Mouse (Mus musculus): ENCODE results near the gene Adamtsl3. TPM values are rescaled to one million over a fixed set of nuclear protein-coding genes. Genes with fewer than 3 reads are reported as not detected.

The Adamtsl3 gene
- polyA plus RNA-seq, 1 experiment = 0.34 TPM

DNA sequence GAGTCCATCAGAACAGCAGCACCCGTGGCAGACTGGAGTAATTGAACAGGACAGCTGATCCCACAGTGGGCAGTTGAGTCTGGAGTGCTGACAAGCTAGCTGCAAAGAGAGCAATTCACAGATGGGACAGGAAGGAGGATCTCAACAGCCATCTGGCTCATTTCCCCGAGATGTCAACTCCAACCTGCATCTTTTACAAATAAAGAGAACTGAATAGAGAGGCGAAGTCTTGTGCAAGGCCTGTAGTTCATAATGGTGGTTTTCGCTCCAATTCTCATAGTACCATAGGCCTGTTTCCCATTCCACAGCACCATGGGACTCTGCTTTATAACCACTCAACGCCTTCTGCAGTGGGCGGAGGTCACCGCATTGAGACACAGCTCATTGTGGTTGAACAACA lies 195.9 kb downstream of the Adamtsl3 start:
- Histone ChIP-seq H3K4me1 (ENCODE audit: control insufficient read depth, insufficient read depth, low read length) (no peaks in the 10 kb centered on the region), H3K27ac (ENCODE audit: insufficient read depth, low read length) (no peak overlapping the region), H3K9ac (ENCODE audit: low read depth, poor library complexity, severe bottlenecking) (no peak overlapping the region), H3K27me3 (ENCODE audit: control insufficient read depth, insufficient read depth, low read length, poor library complexity, severe bottlenecking) (no peaks in the 10 kb centered on the region), H3K36me3 (ENCODE audit: control insufficient read depth, insufficient read depth, low read length, poor library complexity, severe bottlenecking) (no peaks in the 10 kb centered on the region), H3K9me3 (replicated peaks; ENCODE audit: control insufficient read depth, insufficient read depth, low read length, poor library complexity, severe bottlenecking) (no peaks in the 10 kb centered on the region), H3K4me3 (ENCODE audit: low read depth, low read length) (no peak overlapping the region)
- TF ChIP-seq EP300 (IDR thresholded peaks at IDR 0.05; ENCODE audit: insufficient read depth, low read depth, low read length) (no peak), POLR2A (IDR thresholded peaks at IDR 0.05; ENCODE audit: insufficient read depth, low read length) (no peak), CTCF (IDR thresholded peaks at IDR 0.05; ENCODE audit: low read depth, low read length) (no peak)

- Histone ChIP-seq H3K36me3 (ENCODE audit: control insufficient read depth, insufficient read depth, low read length, poor library complexity, severe bottlenecking) (no peaks in the 10 kb centered on the region), H3K4me3 (ENCODE audit: low read depth, low read length) (no peak overlapping the region), H3K4me1 (ENCODE audit: control insufficient read depth, insufficient read depth, low read length) (no peaks in the 10 kb centered on the region), H3K9me3 (replicated peaks; ENCODE audit: control insufficient read depth, insufficient read depth, low read length, poor library complexity, severe bottlenecking) (no peaks in the 10 kb centered on the region), H3K27me3 (ENCODE audit: control insufficient read depth, insufficient read depth, low read length, poor library complexity, severe bottlenecking) (no peaks in the 10 kb centered on the region), H3K27ac (ENCODE audit: insufficient read depth, low read length) (no peak overlapping the region), H3K9ac (ENCODE audit: low read depth, poor library complexity, severe bottlenecking) (no peak overlapping the region)
- TF ChIP-seq POLR2A (IDR thresholded peaks at IDR 0.05; ENCODE audit: insufficient read depth, low read length) (no peak), CTCF (IDR thresholded peaks at IDR 0.05; ENCODE audit: low read depth, low read length) (no peak), EP300 (IDR thresholded peaks at IDR 0.05; ENCODE audit: insufficient read depth, low read depth, low read length) (no peak)
Measured at GRCm38 (mm10) chr7:82533188-82533587, 197.7 kb downstream of the Adamtsl3 start.

DNA sequence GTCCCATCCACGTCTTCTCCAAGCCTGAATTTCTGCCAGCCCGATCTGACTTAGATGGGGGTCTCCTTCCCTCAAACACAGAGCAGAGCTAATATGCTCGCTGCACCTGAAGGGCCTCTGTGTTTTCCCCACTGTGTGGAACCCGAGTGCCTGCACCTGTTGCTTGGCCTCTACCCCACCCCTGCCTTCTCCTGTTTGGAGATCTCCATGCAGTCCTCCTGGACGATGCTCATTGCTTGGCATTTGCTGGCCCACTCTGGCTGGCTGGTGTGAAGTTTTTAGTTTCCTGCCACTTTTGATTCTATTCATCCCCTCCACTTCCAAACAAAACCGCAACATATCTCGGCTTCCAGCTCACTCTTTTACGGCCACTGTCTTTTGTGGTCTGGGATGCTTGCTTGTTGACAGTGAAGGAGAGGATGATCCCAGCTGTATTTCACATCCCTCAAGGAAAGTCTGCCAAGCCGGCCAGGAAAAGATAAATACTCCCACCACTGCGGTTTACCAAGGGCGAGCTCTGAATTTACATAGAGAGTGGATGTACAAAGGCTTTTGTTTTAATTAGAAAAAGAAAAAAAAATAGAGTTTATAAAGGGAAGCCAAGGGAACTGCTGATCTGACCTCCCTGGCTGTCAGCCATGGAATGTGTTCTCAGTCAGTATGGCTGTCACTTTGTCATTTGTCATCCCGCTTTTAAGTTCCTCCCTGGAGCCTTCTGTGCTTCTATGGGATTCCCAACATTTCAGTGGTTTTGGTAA lies 198.4 kb downstream of the Adamtsl3 start:
- H3K4me3 ChIP-seq (ENCODE audit: low read depth, low read length) = no peak overlapping the region
- H3K4me1 ChIP-seq (ENCODE audit: control insufficient read depth, insufficient read depth, low read length) = no peaks in the 10 kb centered on the region
- H3K9ac ChIP-seq (ENCODE audit: low read depth, poor library complexity, severe bottlenecking) = no peak overlapping the region
- H3K27me3 ChIP-seq (ENCODE audit: control insufficient read depth, insufficient read depth, low read length, poor library complexity, severe bottlenecking) = no peaks in the 10 kb centered on the region
- H3K27ac ChIP-seq (ENCODE audit: insufficient read depth, low read length) = no peak overlapping the region
- H3K36me3 ChIP-seq (ENCODE audit: control insufficient read depth, insufficient read depth, low read length, poor library complexity, severe bottlenecking) = no peaks in the 10 kb centered on the region
- TF ChIP-seq POLR2A (IDR thresholded peaks at IDR 0.05; ENCODE audit: insufficient read depth, low read length) = no peak
- no peak for TF ChIP-seq EP300 (IDR thresholded peaks at IDR 0.05; ENCODE audit: insufficient read depth, low read depth, low read length)
- H3K9me3 ChIP-seq (replicated peaks; ENCODE audit: control insufficient read depth, insufficient read depth, low read length, poor library complexity, severe bottlenecking) = no peaks in the 10 kb centered on the region

DNA sequence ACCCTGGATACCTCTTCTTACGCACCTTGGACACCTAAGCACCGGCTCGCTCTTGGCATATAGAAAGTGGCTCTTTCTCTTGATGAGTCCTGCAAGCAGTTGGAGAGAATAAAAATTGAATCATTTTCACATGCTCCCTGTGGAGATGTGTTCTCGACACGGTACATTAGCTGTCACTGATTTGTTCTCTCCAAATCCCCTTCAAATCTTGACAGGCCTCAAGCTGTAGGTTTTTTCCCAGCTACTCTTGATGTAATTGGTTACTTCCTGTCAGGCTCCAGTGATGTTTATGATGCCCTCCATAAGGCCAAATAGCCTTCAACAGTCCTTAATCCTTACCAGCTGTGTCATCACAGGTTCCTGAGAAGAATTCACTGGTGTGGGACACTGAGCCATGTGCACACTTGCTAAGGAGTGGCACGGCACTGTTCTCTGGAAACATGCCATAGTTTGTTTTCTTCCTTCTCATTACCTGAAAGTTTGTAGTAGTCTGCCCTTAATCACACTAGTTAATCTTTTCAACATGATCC lies 209.0 kb downstream of the Adamtsl3 start:
- H3K9ac ChIP-seq (ENCODE audit: low read depth, poor library complexity, severe bottlenecking) = no peak overlapping the region
- TF ChIP-seq CTCF (IDR thresholded peaks at IDR 0.05; ENCODE audit: low read depth, low read length) = no peak
- no peak for TF ChIP-seq EP300 (IDR thresholded peaks at IDR 0.05; ENCODE audit: insufficient read depth, low read depth, low read length)
- no peak for TF ChIP-seq POLR2A (IDR thresholded peaks at IDR 0.05; ENCODE audit: insufficient read depth, low read length)
- H3K27ac ChIP-seq (ENCODE audit: insufficient read depth, low read length) = no peak overlapping the region
- H3K27me3 ChIP-seq (ENCODE audit: control insufficient read depth, insufficient read depth, low read length, poor library complexity, severe bottlenecking) = no peaks in the 10 kb centered on the region
- no peaks in the 10 kb centered on the region for H3K4me1 ChIP-seq (ENCODE audit: control insufficient read depth, insufficient read depth, low read length)
- no peaks in the 10 kb centered on the region for H3K36me3 ChIP-seq (ENCODE audit: control insufficient read depth, insufficient read depth, low read length, poor library complexity, severe bottlenecking)
- no peak overlapping the region for H3K4me3 ChIP-seq (ENCODE audit: low read depth, low read length)
- no peaks in the 10 kb centered on the region for H3K9me3 ChIP-seq (replicated peaks; ENCODE audit: control insufficient read depth, insufficient read depth, low read length, poor library complexity, severe bottlenecking)

DNA sequence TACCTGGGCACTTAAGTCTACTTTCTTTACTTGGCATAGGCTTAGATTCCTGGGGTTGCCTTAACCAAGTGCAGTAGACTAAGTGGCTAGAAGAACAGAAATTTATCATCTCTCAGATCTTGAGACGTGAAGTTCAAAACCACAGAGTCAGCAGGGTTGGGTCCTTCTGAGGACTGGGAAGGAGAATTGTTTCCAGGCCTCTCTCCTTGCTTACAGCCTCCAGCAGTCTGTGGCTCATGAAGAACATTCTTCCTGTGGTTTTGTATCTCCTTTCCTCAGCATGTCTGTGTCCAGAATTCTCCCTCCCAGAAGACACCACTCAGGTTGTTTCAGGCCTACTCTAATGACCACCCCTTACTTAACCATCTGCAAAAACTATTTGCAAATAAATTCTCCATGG lies 216.5 kb downstream of the Adamtsl3 start:
- Histone ChIP-seq H3K27ac (ENCODE audit: insufficient read depth, low read length) (no peak overlapping the region), H3K27me3 (ENCODE audit: control insufficient read depth, insufficient read depth, low read length, poor library complexity, severe bottlenecking) (no peaks in the 10 kb centered on the region), H3K4me3 (ENCODE audit: low read depth, low read length) (no peak overlapping the region), H3K36me3 (ENCODE audit: control insufficient read depth, insufficient read depth, low read length, poor library complexity, severe bottlenecking) (no peaks in the 10 kb centered on the region), H3K9me3 (replicated peaks; ENCODE audit: control insufficient read depth, insufficient read depth, low read length, poor library complexity, severe bottlenecking) (no peaks in the 10 kb centered on the region), H3K4me1 (ENCODE audit: control insufficient read depth, insufficient read depth, low read length) (no peaks in the 10 kb centered on the region), H3K9ac (ENCODE audit: low read depth, poor library complexity, severe bottlenecking) (no peak overlapping the region)
- no peak for TF ChIP-seq POLR2A (IDR thresholded peaks at IDR 0.05; ENCODE audit: insufficient read depth, low read length)
- no peak for TF ChIP-seq CTCF (IDR thresholded peaks at IDR 0.05; ENCODE audit: low read depth, low read length)
- TF ChIP-seq EP300 (IDR thresholded peaks at IDR 0.05; ENCODE audit: insufficient read depth, low read depth, low read length) = no peak

GRCm38 (mm10) chr7:82555803-82556202 lies 220.3 kb downstream of the Adamtsl3 start:
- no peak overlapping the region for H3K27ac ChIP-seq (ENCODE audit: insufficient read depth, low read length)
- no peak overlapping the region for H3K4me3 ChIP-seq (ENCODE audit: low read depth, low read length)
- TF ChIP-seq POLR2A (IDR thresholded peaks at IDR 0.05; ENCODE audit: insufficient read depth, low read length) (no peak), EP300 (IDR thresholded peaks at IDR 0.05; ENCODE audit: insufficient read depth, low read depth, low read length) (no peak), CTCF (IDR thresholded peaks at IDR 0.05; ENCODE audit: low read depth, low read length) (no peak)
- H3K9me3 ChIP-seq (replicated peaks; ENCODE audit: control insufficient read depth, insufficient read depth, low read length, poor library complexity, severe bottlenecking) = no peaks in the 10 kb centered on the region
- no peaks in the 10 kb centered on the region for H3K36me3 ChIP-seq (ENCODE audit: control insufficient read depth, insufficient read depth, low read length, poor library complexity, severe bottlenecking)
- no peaks in the 10 kb centered on the region for H3K4me1 ChIP-seq (ENCODE audit: control insufficient read depth, insufficient read depth, low read length)
- H3K9ac ChIP-seq (ENCODE audit: low read depth, poor library complexity, severe bottlenecking) = no peak overlapping the region
- no peaks in the 10 kb centered on the region for H3K27me3 ChIP-seq (ENCODE audit: control insufficient read depth, insufficient read depth, low read length, poor library complexity, severe bottlenecking)

All from ES-Bruce4 (cell line).